Mouse (Mus musculus): ENCODE results near the gene Mrrf.

The Mrrf gene

GRCm38 (mm10) chr2:36222168-36222848, 86.1 kb downstream of the Mrrf start:
- Histone ChIP-seq H3K9me3 (ENCODE audit: low read length) (peaks cover 18% of the 10 kb centered on the region), H3K4me3 (replicated peaks; ENCODE audit: low read length) (no peak overlapping the region), H3K4me1 (replicated peaks; ENCODE audit: low read depth, low read length) (peaks cover 57% of the 10 kb centered on the region), H3K36me3 (ENCODE audit: insufficient read depth, low read length) (no peaks in the 10 kb centered on the region), H3K27me3 (ENCODE audit: insufficient read depth, low read length) (peaks cover 39% of the 10 kb centered on the region)
- TF ChIP-seq NANOG (IDR thresholded peaks at IDR 0.05; ENCODE audit: borderline replicate concordance, low read length): peak; percentile 96
- no peak for TF ChIP-seq POU5F1 (IDR thresholded peaks at IDR 0.05; ENCODE audit: borderline replicate concordance, low read length)
- no peak for TF ChIP-seq CTCF (conservative IDR thresholded peaks at IDR 0.05; ENCODE audit: low read length)

- H3K27me3 ChIP-seq (ENCODE audit: insufficient read depth, low read length): peaks cover 45% of the 10 kb centered on the region
- H3K4me3 ChIP-seq (replicated peaks; ENCODE audit: low read length): no peak overlapping the region
- no peaks in the 10 kb centered on the region for H3K36me3 ChIP-seq (ENCODE audit: insufficient read depth, low read length)
- H3K4me1 ChIP-seq (replicated peaks; ENCODE audit: low read depth, low read length): peaks cover 48% of the 10 kb centered on the region
- peaks cover 18% of the 10 kb centered on the region for H3K9me3 ChIP-seq (ENCODE audit: low read length)
- TF ChIP-seq NANOG (IDR thresholded peaks at IDR 0.05; ENCODE audit: borderline replicate concordance, low read length) (no peak), CTCF (conservative IDR thresholded peaks at IDR 0.05; ENCODE audit: low read length) (no peak), POU5F1 (IDR thresholded peaks at IDR 0.05; ENCODE audit: borderline replicate concordance, low read length) (no peak)
Measured at GRCm38 (mm10) chr2:36223436-36223835, 87.2 kb downstream of the Mrrf start.

- H3K4me1 ChIP-seq (replicated peaks; ENCODE audit: low read depth, low read length): peaks cover 48% of the 10 kb centered on the region
- H3K27me3 ChIP-seq (ENCODE audit: insufficient read depth, low read length): peaks cover 52% of the 10 kb centered on the region
- TF ChIP-seq NANOG (IDR thresholded peaks at IDR 0.05; ENCODE audit: borderline replicate concordance, low read length): no peak
- TF ChIP-seq POU5F1 (IDR thresholded peaks at IDR 0.05; ENCODE audit: borderline replicate concordance, low read length): no peak
- TF ChIP-seq CTCF (conservative IDR thresholded peaks at IDR 0.05; ENCODE audit: low read length): no peak
Measured at GRCm38 (mm10) chr2:36224153-36224552, 88.0 kb downstream of the Mrrf start.

GRCm38 (mm10) chr2:36224599-36224998, 88.4 kb downstream of the Mrrf start:
- Histone ChIP-seq H3K9me3 (ENCODE audit: low read length) (peaks cover 16% of the 10 kb centered on the region), H3K36me3 (ENCODE audit: insufficient read depth, low read length) (no peaks in the 10 kb centered on the region), H3K4me1 (replicated peaks; ENCODE audit: low read depth, low read length) (peaks cover 48% of the 10 kb centered on the region), H3K4me3 (replicated peaks; ENCODE audit: low read length) (no peak overlapping the region), H3K27me3 (ENCODE audit: insufficient read depth, low read length) (peaks cover 50% of the 10 kb centered on the region)
- no peak for TF ChIP-seq CTCF (conservative IDR thresholded peaks at IDR 0.05; ENCODE audit: low read length)
- no peak for TF ChIP-seq NANOG (IDR thresholded peaks at IDR 0.05; ENCODE audit: borderline replicate concordance, low read length)
- TF ChIP-seq POU5F1 (IDR thresholded peaks at IDR 0.05; ENCODE audit: borderline replicate concordance, low read length): no peak

More at GRCm38 (mm10) chr2:36224153-36224552, 88.0 kb downstream of the Mrrf start:
- Histone ChIP-seq H3K4me3 (replicated peaks; ENCODE audit: low read length) (no peak overlapping the region), H3K36me3 (ENCODE audit: insufficient read depth, low read length) (no peaks in the 10 kb centered on the region), H3K9me3 (ENCODE audit: low read length) (peaks cover 18% of the 10 kb centered on the region)

GRCm38 (mm10) chr2:36230366-36230765, 94.2 kb downstream of the Mrrf start, which contains the start of gene Ptgs1:
Ptgs1 (plus strand) TSS chr2:36230426.
- Histone ChIP-seq H3K4me1 (replicated peaks; ENCODE audit: low read depth, low read length) (peaks cover 19% of the 10 kb centered on the region), H3K27me3 (ENCODE audit: insufficient read depth, low read length) (peaks cover 69% of the 10 kb centered on the region), H3K4me3 (replicated peaks; ENCODE audit: low read length) (peak within 1 kb of the TSS; percentile 78), H3K36me3 (ENCODE audit: insufficient read depth, low read length) (no peaks in the 10 kb centered on the region), H3K9me3 (ENCODE audit: low read length) (no peaks in the 10 kb centered on the region)
- TF ChIP-seq NANOG (IDR thresholded peaks at IDR 0.05; ENCODE audit: borderline replicate concordance, low read length) (no peak), POU5F1 (IDR thresholded peaks at IDR 0.05; ENCODE audit: borderline replicate concordance, low read length) (no peak)

- peak overlapping the region; percentile 78 for H3K4me3 ChIP-seq (replicated peaks; ENCODE audit: low read length)
- no peaks in the 10 kb centered on the region for H3K36me3 ChIP-seq (ENCODE audit: insufficient read depth, low read length)
- TF ChIP-seq POU5F1 (IDR thresholded peaks at IDR 0.05; ENCODE audit: borderline replicate concordance, low read length) (no peak), NANOG (IDR thresholded peaks at IDR 0.05; ENCODE audit: borderline replicate concordance, low read length) (no peak), CTCF (conservative IDR thresholded peaks at IDR 0.05; ENCODE audit: low read length) (no peak)
- H3K27me3 ChIP-seq (ENCODE audit: insufficient read depth, low read length): peaks cover 74% of the 10 kb centered on the region
- no peaks in the 10 kb centered on the region for H3K9me3 ChIP-seq (ENCODE audit: low read length)
- H3K4me1 ChIP-seq (replicated peaks; ENCODE audit: low read depth, low read length): peaks cover 17% of the 10 kb centered on the region
Measured at GRCm38 (mm10) chr2:36230967-36231366, 94.8 kb downstream of the Mrrf start.

GRCm38 (mm10) chr2:36234526-36235368, 98.6 kb downstream of the Mrrf start:
- peaks cover 55% of the 10 kb centered on the region for H3K27me3 ChIP-seq (ENCODE audit: insufficient read depth, low read length)
- no peak overlapping the region for H3K4me3 ChIP-seq (replicated peaks; ENCODE audit: low read length)
- TF ChIP-seq NANOG (IDR thresholded peaks at IDR 0.05; ENCODE audit: borderline replicate concordance, low read length) (no peak), CTCF (conservative IDR thresholded peaks at IDR 0.05; ENCODE audit: low read length) (no peak), POU5F1 (IDR thresholded peaks at IDR 0.05; ENCODE audit: borderline replicate concordance, low read length) (no peak)
- H3K9me3 ChIP-seq (ENCODE audit: low read length): no peaks in the 10 kb centered on the region
- H3K36me3 ChIP-seq (ENCODE audit: insufficient read depth, low read length): no peaks in the 10 kb centered on the region
- H3K4me1 ChIP-seq (replicated peaks; ENCODE audit: low read depth, low read length): peaks cover 17% of the 10 kb centered on the region

- Histone ChIP-seq H3K9me3 (ENCODE audit: low read length) (no peaks in the 10 kb centered on the region), H3K27me3 (ENCODE audit: insufficient read depth, low read length) (peaks cover 46% of the 10 kb centered on the region), H3K36me3 (ENCODE audit: insufficient read depth, low read length) (no peaks in the 10 kb centered on the region), H3K4me3 (replicated peaks; ENCODE audit: low read length) (no peak overlapping the region), H3K4me1 (replicated peaks; ENCODE audit: low read depth, low read length) (peaks cover 6% of the 10 kb centered on the region; the same call in 1 of the 2 replicates)
- no peak for TF ChIP-seq CTCF (conservative IDR thresholded peaks at IDR 0.05; ENCODE audit: low read length)
- TF ChIP-seq POU5F1 (IDR thresholded peaks at IDR 0.05; ENCODE audit: borderline replicate concordance, low read length): no peak
- no peak for TF ChIP-seq NANOG (IDR thresholded peaks at IDR 0.05; ENCODE audit: borderline replicate concordance, low read length)
Measured at GRCm38 (mm10) chr2:36235917-36236316, 99.7 kb downstream of the Mrrf start.
